Mouse (Mus musculus) embryonic facial prominence, embryonic 14.5 days (tissue): Measurements from ENCODE around the gene Khdrbs2. TPM values are rescaled to one million over a fixed set of nuclear protein-coding genes. Genes with fewer than 3 reads are reported as not detected.

Experiments
- ATAC-seq: fragments of 200-750 bp; cut with Nextera tagmentation; 2 replicates; pipeline ENCODE4 v1.8.0; 2017; ENCODE audit warnings: low read depth, moderate number of reproducible peaks, moderate TSS enrichment
- DNase-seq: peaks from one replicate; pipeline ENCODE4 v3.0.0-alpha.2; 2015; ENCODE audit warnings: low spot score
- H3K27ac ChIP-seq: fragments of 300-500 bp; sonication (generic); replicated peaks from 2 replicates; pipeline ENCODE4 v1.5.1; 2014; ENCODE audit warnings: low read depth, mild to moderate bottlenecking, low read length, moderate library complexity
- H3K27me3 ChIP-seq: fragments of 300-500 bp; sonication (generic); replicated peaks from 2 replicates; pipeline ENCODE4 v1.6.1; 2014; ENCODE audit warnings: low read length; ENCODE audit not compliant: control insufficient read depth, insufficient read depth
- H3K36me3 ChIP-seq: fragments of 300-500 bp; sonication (generic); 2 replicates; pipeline ENCODE4 v1.6.1; 2014; ENCODE audit warnings: low read length, mixed read lengths; ENCODE audit not compliant: control insufficient read depth, insufficient read depth
- H3K4me1 ChIP-seq: fragments of 300-500 bp; sonication (generic); 2 replicates; pipeline ENCODE4 v1.6.1; 2014; ENCODE audit warnings: antibody characterized with exemption, low read length; ENCODE audit not compliant: control insufficient read depth, insufficient read depth
- H3K4me2 ChIP-seq: fragments of 300-500 bp; sonication (generic); 2 replicates; pipeline ENCODE4 v1.6.1; 2014; ENCODE audit warnings: low read depth, mild to moderate bottlenecking, low read length, moderate library complexity, mixed read lengths
- H3K4me3 ChIP-seq: fragments of 300-500 bp; sonication (generic); 2 replicates; pipeline ENCODE4 v1.5.1; 2014; ENCODE audit warnings: low read depth, mild to moderate bottlenecking, low read length
- H3K9ac ChIP-seq: fragments of 300-500 bp; sonication (generic); 2 replicates; pipeline ENCODE4 v1.6.1; 2014; ENCODE audit warnings: low read depth, mild to moderate bottlenecking, low read length, moderate library complexity, mixed read lengths
- H3K9me3 ChIP-seq: fragments of 300-500 bp; sonication (generic); 2 replicates; pipeline ENCODE4 v1.6.1; 2016; ENCODE audit warnings: low read length; ENCODE audit not compliant: control insufficient read depth
- WGBS: fragments of 180-500 bp; shearing (Covaris S2); extraction: QIAGEN DNeasy Blood & Tissue Kit; methylation state at CpG from one replicate; pipeline ENCODE4 v1.1.7; 2014; 5-methylcytosine and 5-hydroxymethylcytosine counted together
- polyA plus RNA-seq: library from polyadenylated mRNA; unstranded; fragments of >200 nt; fragmentation: Nextera tagmentation; extraction: Ambion mirVana; gene quantifications from 2 replicates; pipeline ENCODE4 v1.2.1, GENCODE M21; 2014

Khdrbs2 gene
- polyA plus RNA-seq, 1 experiment from 2014 or later, result 4.0 TPM

- WGBS, result 73% methylated on average over 1 of the region's 1 CpGs
These were observed 122.2 kb downstream of the Khdrbs2 start for GRCm38 (mm10) chr1:32294702-32295101.

DNA sequence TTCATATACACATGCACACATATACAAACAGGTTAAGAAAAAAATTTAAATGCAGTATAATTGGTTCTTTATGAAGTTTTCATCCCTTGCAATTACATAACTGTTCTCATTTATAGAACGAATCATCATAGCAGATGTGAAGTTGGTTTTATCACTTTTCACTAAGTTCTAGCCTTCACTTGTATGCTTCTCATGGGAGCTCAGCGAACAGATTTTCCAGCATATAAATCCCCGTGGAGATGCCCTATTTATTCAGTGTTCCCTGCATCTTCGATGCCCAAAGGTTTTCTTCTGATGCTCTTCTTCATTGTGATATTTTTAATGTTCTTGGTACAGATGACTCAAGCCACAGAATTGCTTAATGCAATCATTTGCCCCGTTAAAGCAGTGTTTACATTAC, 128.9 kb downstream of the Khdrbs2 start:
- Histone ChIP-seq H3K4me1 (no peaks in the 10 kb centered on the region), H3K9ac (no peak overlapping the region), H3K4me2 (no peak overlapping the region), H3K36me3 (no peaks in the 10 kb centered on the region), H3K27me3 (no peaks in the 10 kb centered on the region), H3K4me3 (no peak overlapping the region), H3K9me3 (no peaks in the 10 kb centered on the region), H3K27ac (no peak overlapping the region)
- whole genome bisulfite sequencing, result 72% methylated on average over 5 of the region's 5 CpGs
- ATAC-seq, result no peak
- no peak for DNase-seq

More at GRCm38 (mm10) chr1:32294702-32295101, 122.2 kb downstream of the Khdrbs2 start:
- no peak overlapping the region for H3K4me2 ChIP-seq
- no peak overlapping the region for H3K27ac ChIP-seq
- DNase-seq, result no peak
- no peaks in the 10 kb centered on the region for H3K27me3 ChIP-seq
- ATAC-seq, result no peak
- no peaks in the 10 kb centered on the region for H3K9me3 ChIP-seq
- H3K9ac ChIP-seq, result no peak overlapping the region
- no peak overlapping the region for H3K4me3 ChIP-seq
- no peaks in the 10 kb centered on the region for H3K36me3 ChIP-seq
- no peaks in the 10 kb centered on the region for H3K4me1 ChIP-seq

- Histone ChIP-seq H3K4me2 (no peak overlapping the region), H3K9ac (no peak overlapping the region), H3K27ac (no peak overlapping the region), H3K4me1 (no peaks in the 10 kb centered on the region), H3K36me3 (no peaks in the 10 kb centered on the region), H3K4me3 (no peak overlapping the region), H3K9me3 (no peaks in the 10 kb centered on the region), H3K27me3 (no peaks in the 10 kb centered on the region)
- 71% methylated on average over 3 of the region's 3 CpGs for WGBS
- ATAC-seq (peak; percentile 57; the same call in 1 of the 2 replicates), DNase-seq (no peak)
These were observed 136.6 kb downstream of the Khdrbs2 start for GRCm38 (mm10) chr1:32309074-32309473.

GRCm38 (mm10) chr1:32309637-32310036, 137.1 kb downstream of the Khdrbs2 start:
- ATAC-seq (no peak), DNase-seq (no peak)
- Histone ChIP-seq H3K27ac (no peak overlapping the region), H3K27me3 (no peaks in the 10 kb centered on the region), H3K9me3 (no peaks in the 10 kb centered on the region), H3K4me3 (no peak overlapping the region), H3K9ac (no peak overlapping the region), H3K36me3 (no peaks in the 10 kb centered on the region), H3K4me1 (no peaks in the 10 kb centered on the region), H3K4me2 (no peak overlapping the region)

GRCm38 (mm10) chr1:32339108-32339507, 166.6 kb downstream of the Khdrbs2 start:
- Histone ChIP-seq H3K4me1 (no peaks in the 10 kb centered on the region), H3K27ac (no peak overlapping the region), H3K36me3 (no peaks in the 10 kb centered on the region), H3K4me3 (no peak overlapping the region), H3K4me2 (no peak overlapping the region), H3K9me3 (no peaks in the 10 kb centered on the region), H3K9ac (no peak overlapping the region), H3K27me3 (no peaks in the 10 kb centered on the region)
- DNase-seq (no peak), ATAC-seq (no peak)
- 84% methylated on average over 1 of the region's 1 CpGs for WGBS

DNA sequence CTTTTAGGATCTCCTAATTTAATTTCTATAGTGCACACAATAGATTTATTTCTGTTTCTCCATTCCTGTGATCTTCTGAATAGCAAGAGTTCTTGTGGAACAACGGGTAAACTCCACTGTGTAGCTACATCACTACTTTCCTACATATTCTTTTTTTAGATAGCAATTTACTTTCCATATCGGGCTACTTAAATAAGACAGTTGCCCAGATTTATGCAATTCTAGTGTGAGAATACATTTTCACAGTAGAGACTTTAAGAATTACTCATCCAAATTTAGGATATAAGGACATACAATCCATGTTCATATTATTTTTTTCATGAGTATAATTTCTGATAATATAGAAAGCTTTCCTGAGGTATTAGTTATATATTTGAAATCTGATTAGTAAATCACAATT, 175.0 kb downstream of the Khdrbs2 start:
- no peaks in the 10 kb centered on the region for H3K9me3 ChIP-seq
- 84% methylated on average over 2 of the region's 2 CpGs for WGBS
- no peaks in the 10 kb centered on the region for H3K4me1 ChIP-seq
- no peak for DNase-seq
- no peaks in the 10 kb centered on the region for H3K27me3 ChIP-seq
- H3K36me3 ChIP-seq, result no peaks in the 10 kb centered on the region
- no peak overlapping the region for H3K9ac ChIP-seq
- no peak overlapping the region for H3K27ac ChIP-seq
- H3K4me3 ChIP-seq, result no peak overlapping the region
- ATAC-seq, result no peak
- H3K4me2 ChIP-seq, result no peak overlapping the region

- no peaks in the 10 kb centered on the region for H3K9me3 ChIP-seq
- ATAC-seq, result no peak
- H3K27ac ChIP-seq, result no peak overlapping the region
- no peak overlapping the region for H3K9ac ChIP-seq
- no peak overlapping the region for H3K4me3 ChIP-seq
- no peak for DNase-seq
- H3K27me3 ChIP-seq, result no peaks in the 10 kb centered on the region
- 82% methylated on average over 1 of the region's 1 CpGs for WGBS
- no peaks in the 10 kb centered on the region for H3K36me3 ChIP-seq
- no peaks in the 10 kb centered on the region for H3K4me1 ChIP-seq
- no peak overlapping the region for H3K4me2 ChIP-seq
These were observed 179.6 kb downstream of the Khdrbs2 start for GRCm38 (mm10) chr1:32352076-32352475.

DNA sequence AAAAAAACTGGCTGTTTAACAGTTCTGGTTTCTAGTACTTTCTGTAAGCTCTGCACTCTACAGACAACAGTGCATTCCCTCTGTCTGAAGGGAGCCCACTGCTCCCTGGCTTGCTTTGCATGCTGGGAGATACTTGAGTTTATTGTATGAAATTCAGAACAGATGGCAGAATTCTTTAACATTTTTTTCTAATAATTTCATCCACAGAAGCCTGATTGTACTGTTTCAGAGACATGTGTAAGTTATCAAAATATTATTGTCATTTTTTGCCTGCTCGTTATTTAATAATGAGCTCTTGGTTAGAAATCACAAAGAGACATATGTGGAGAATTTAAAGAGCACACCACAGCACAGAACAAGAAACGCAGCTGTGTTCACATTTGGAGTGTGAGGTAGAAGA, 191.0 kb downstream of the Khdrbs2 start:
- no peaks in the 10 kb centered on the region for H3K36me3 ChIP-seq
- 28% methylated on average over 2 of the region's 2 CpGs for WGBS
- H3K9ac ChIP-seq, result no peak overlapping the region

GRCm38 (mm10) chr1:32397553-32397952, 225.0 kb downstream of the Khdrbs2 start:
- ATAC-seq, result no peak
- H3K36me3 ChIP-seq, result no peaks in the 10 kb centered on the region
- no peak overlapping the region for H3K4me3 ChIP-seq
- 71% methylated on average over 6 of the region's 6 CpGs for WGBS
- H3K4me2 ChIP-seq, result no peak overlapping the region
- no peak overlapping the region for H3K27ac ChIP-seq
- no peaks in the 10 kb centered on the region for H3K9me3 ChIP-seq
- H3K4me1 ChIP-seq, result no peaks in the 10 kb centered on the region
- DNase-seq, result no peak
- H3K9ac ChIP-seq, result no peak overlapping the region
- H3K27me3 ChIP-seq, result no peaks in the 10 kb centered on the region

More for the DNA sequence above, 191.0 kb downstream of the Khdrbs2 start:
- Histone ChIP-seq H3K4me2 (no peak overlapping the region), H3K4me1 (no peaks in the 10 kb centered on the region), H3K4me3 (no peak overlapping the region), H3K9me3 (no peaks in the 10 kb centered on the region), H3K27me3 (no peaks in the 10 kb centered on the region), H3K27ac (no peak overlapping the region)
- DNase-seq (peak; percentile 82), ATAC-seq (peak; percentile 82)
